Mouse (Mus musculus) liver, embryonic 14.5 days (tissue): ENCODE results near the gene Rpl31.

Source experiments
- CTCF ChIP-seq: IDR thresholded peaks from 2 replicates; pipeline ENCODE4 v1.5.1; 2016; ENCODE audit warnings: antibody characterized with exemption, low read depth, control low read depth
- EP300 ChIP-seq: IDR thresholded peaks from 2 replicates; pipeline ENCODE4 v1.6.1; 2016; ENCODE audit warnings: antibody characterized with exemption, low read depth

DNA sequence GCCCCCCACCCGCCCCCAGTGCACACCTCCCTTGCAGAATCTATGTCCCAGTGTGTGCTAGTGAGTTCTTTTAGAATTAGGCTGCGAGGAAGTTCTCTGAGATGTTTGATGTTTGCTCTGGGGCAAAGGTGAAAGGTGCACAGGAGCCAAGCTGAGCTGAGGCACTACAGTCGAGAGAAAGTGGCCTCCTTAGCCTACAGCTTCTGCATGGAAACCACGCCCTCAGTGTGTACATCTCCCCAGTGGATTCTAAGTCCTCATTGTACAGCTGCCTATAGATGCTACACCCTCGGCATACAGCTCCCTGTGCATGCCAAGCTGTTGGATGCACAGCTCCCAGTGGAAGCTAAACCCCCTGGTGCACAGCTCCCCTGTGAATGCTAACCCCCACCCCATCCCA lies 28.2 kb upstream of the Rpl31 start:
- no peak for TF ChIP-seq CTCF
- no peak for TF ChIP-seq EP300
